Comparison of ENCODE assay signal across 23 mouse cellular contexts in the genomic region with DNA sequence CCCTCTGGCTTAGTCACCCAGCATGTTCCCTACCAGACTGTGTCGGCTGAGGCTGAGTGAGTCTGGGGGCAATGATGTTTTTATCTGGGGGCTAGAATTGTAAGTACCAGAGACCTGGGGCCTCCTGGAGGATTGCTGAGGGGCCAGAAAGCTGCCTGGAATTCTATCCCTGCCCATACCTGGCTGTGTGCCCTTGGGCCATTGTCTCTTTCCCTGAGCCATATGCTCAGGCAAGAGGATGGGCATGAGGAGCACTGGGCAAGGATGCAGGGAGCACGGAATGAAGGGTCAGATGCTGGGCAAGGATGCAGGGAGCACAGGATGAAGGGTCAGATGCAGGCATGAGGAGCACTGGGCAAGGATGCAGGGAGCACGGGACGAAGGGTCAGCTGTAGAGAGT. TPM values are rescaled to one million over a fixed set of nuclear protein-coding genes. Genes with fewer than 3 reads are reported as not detected.
DNase-seq lines count a peak whose midpoint lies in the region; ATAC-seq and TF ChIP-seq lines count a peak whose summit lies in the region.
"Had no signal": no experiment of that assay in that cellular context is flagged by ENCODE, and none has a peak within 500 bp of the region (broad histone marks: within the 10 kb centered on the region; RNA-seq: fewer than 3 reads in every experiment).

No protein-coding gene starts in this region.

- TF ChIP-seq CTCF in cerebellum, adult 2 months (IDR thresholded peaks at IDR 0.05; ENCODE audit: borderline replicate concordance, insufficient read depth, low read depth, low read length) = no peak
- no peak for TF ChIP-seq CTCF in forebrain, postnatal 0 days (IDR thresholded peaks at IDR 0.05; ENCODE audit: low read depth)

- no peak for TF ChIP-seq POLR2A in cerebellum, adult 2 months (IDR thresholded peaks at IDR 0.05; ENCODE audit: borderline replicate concordance, insufficient read depth, low read length)

- H3K9me3 ChIP-seq in forebrain, embryonic 15.5 days = no peaks in the 10 kb centered on the region
- H3K9me3 ChIP-seq in forebrain, postnatal 0 days (ENCODE audit: low read length) = no peaks in the 10 kb centered on the region
- no peaks in the 10 kb centered on the region for H3K9me3 ChIP-seq in megakaryocyte, embryonic 14.5 days
- no peaks in the 10 kb centered on the region for H3K9me3 ChIP-seq in embryonic facial prominence, embryonic 13.5 days
- H3K9me3 ChIP-seq in hindbrain, embryonic 10.5 days = no peaks in the 10 kb centered on the region
- H3K9me3 ChIP-seq: hindbrain, embryonic 12.5 days; limb, embryonic 15.5 days; liver, embryonic 15.5 days; lung, embryonic 15.5 days had no signal

- no peaks in the 10 kb centered on the region for H3K27me3 ChIP-seq in cerebellum, adult 2 months (ENCODE audit: control insufficient read depth, insufficient read depth, low read length)
- no peaks in the 10 kb centered on the region for H3K27me3 ChIP-seq in forebrain, embryonic 15.5 days
- H3K27me3 ChIP-seq in forebrain, postnatal 0 days (ENCODE audit: insufficient read depth, low read length) = no peaks in the 10 kb centered on the region; the same call in 1 of the 2 replicates
- peaks cover 34% of the 10 kb centered on the region for H3K27me3 ChIP-seq in megakaryocyte, embryonic 14.5 days (replicated peaks)
- H3K27me3 ChIP-seq in embryonic facial prominence, embryonic 13.5 days = no peaks in the 10 kb centered on the region
- H3K27me3 ChIP-seq in hindbrain, embryonic 10.5 days (ENCODE audit: insufficient read depth, poor library complexity, severe bottlenecking) = no peaks in the 10 kb centered on the region
- H3K27me3 ChIP-seq: hindbrain, embryonic 12.5 days; limb, embryonic 15.5 days; liver, embryonic 15.5 days; lung, embryonic 15.5 days had no signal

- peak; percentile 56 to 74 for DNase-seq in cerebellum, adult 2 months
- no peak for DNase-seq in forebrain, postnatal 0 days
- DNase-seq in hindbrain, embryonic 10.5 days (ENCODE audit: low spot score) = no peak
- DNase-seq: adrenal gland, postnatal 14 days; gastrocnemius, postnatal 36 days; kidney, adult 18-20 months; kidney, postnatal 4 days; lung, postnatal 36 days; right cerebral cortex, adult 18-20 months; right cerebral cortex, postnatal 4 days; thymus, postnatal 25 days had no signal

- peaks cover 5% of the 10 kb centered on the region; the same call in 1 of the 2 replicates for H3K36me3 ChIP-seq in forebrain, embryonic 15.5 days
- peaks cover 7% of the 10 kb centered on the region; the same call in 1 of the 2 replicates for H3K36me3 ChIP-seq in forebrain, postnatal 0 days (ENCODE audit: insufficient read depth)
- H3K36me3 ChIP-seq in megakaryocyte, embryonic 14.5 days (replicated peaks; ENCODE audit: low read length) = peaks cover under 1% of the 10 kb centered on the region
- 0 out of 2 replicates have a peak, but pooled peaks cover 2% of the 10 kb centered on the region for H3K36me3 ChIP-seq in embryonic facial prominence, embryonic 13.5 days
- H3K36me3 ChIP-seq in hindbrain, embryonic 10.5 days = no peaks in the 10 kb centered on the region
- H3K36me3 ChIP-seq: limb, embryonic 15.5 days; liver, embryonic 15.5 days; lung, embryonic 15.5 days had no signal

- no peak for ATAC-seq in cerebellum, adult (ENCODE audit: insufficient number of reproducible peaks, low FRiP score, low TSS enrichment)
- no peak for ATAC-seq in forebrain, embryonic 15.5 days (replicated peaks)
- no peak for ATAC-seq in forebrain, postnatal 0 days
- ATAC-seq in megakaryocyte, adult 5-6 weeks (ENCODE audit: poor library complexity, severe bottlenecking) = no peak
- no peak for ATAC-seq in embryonic facial prominence, embryonic 13.5 days (ENCODE audit: insufficient number of reproducible peaks, insufficient read depth, low FRiP score, low TSS enrichment, low read depth)
- ATAC-seq: midbrain, embryonic 16.5 days had no signal

- 0 out of 2 replicates have a peak overlapping the region, but pooled peaks have one; percentile 7 for H3K9ac ChIP-seq in forebrain, embryonic 15.5 days (replicated peaks)
- H3K9ac ChIP-seq in forebrain, postnatal 0 days = no peak overlapping the region
- H3K9ac ChIP-seq in embryonic facial prominence, embryonic 13.5 days = peak overlapping the region; percentile 36; the same call in 1 of the 2 replicates
- H3K9ac ChIP-seq: hindbrain, embryonic 12.5 days; limb, embryonic 15.5 days; liver, embryonic 15.5 days; lung, embryonic 15.5 days had no signal

- peak overlapping the region; percentile 21; the same call in 1 of the 2 replicates for H3K27ac ChIP-seq in cerebellum, adult 2 months (ENCODE audit: insufficient read depth, low read length)
- no peak overlapping the region for H3K27ac ChIP-seq in forebrain, embryonic 15.5 days (replicated peaks)
- H3K27ac ChIP-seq in forebrain, postnatal 0 days (ENCODE audit: low read depth, low read length) = no peak overlapping the region
- H3K27ac ChIP-seq in embryonic facial prominence, embryonic 13.5 days = no peak overlapping the region
- no peak overlapping the region for H3K27ac ChIP-seq in hindbrain, embryonic 10.5 days
- H3K27ac ChIP-seq: hindbrain, embryonic 12.5 days; liver, embryonic 15.5 days had no signal

- 29% methylated on average over 4 of the region's 4 CpGs for WGBS in cerebellum, adult 2 months
- 80% methylated on average over 4 of the region's 4 CpGs for WGBS in forebrain, embryonic 15.5 days
- WGBS in forebrain, postnatal 0 days = 76% methylated on average over 4 of the region's 4 CpGs
- 82% methylated on average over 4 of the region's 4 CpGs for WGBS in embryonic facial prominence, embryonic 13.5 days
- 90% methylated on average over 4 of the region's 4 CpGs for WGBS in hindbrain, embryonic 10.5 days

- H3K4me1 ChIP-seq in cerebellum, adult 2 months (ENCODE audit: control insufficient read depth, insufficient read depth, low read length) = peaks cover 27% of the 10 kb centered on the region
- H3K4me1 ChIP-seq in forebrain, embryonic 15.5 days = peaks cover 22% of the 10 kb centered on the region
- peaks cover 4% of the 10 kb centered on the region; the same call in 1 of the 2 replicates for H3K4me1 ChIP-seq in forebrain, postnatal 0 days (ENCODE audit: insufficient read depth)
- H3K4me1 ChIP-seq in megakaryocyte, embryonic 14.5 days = peaks cover 70% of the 10 kb centered on the region
- H3K4me1 ChIP-seq in embryonic facial prominence, embryonic 13.5 days = peaks cover 46% of the 10 kb centered on the region
- peaks cover 51% of the 10 kb centered on the region for H3K4me1 ChIP-seq in hindbrain, embryonic 10.5 days (replicated peaks)

- no peak overlapping the region for H3K4me2 ChIP-seq in forebrain, embryonic 15.5 days (replicated peaks)
- no peak overlapping the region for H3K4me2 ChIP-seq in forebrain, postnatal 0 days (ENCODE audit: low read depth)
- no peak overlapping the region for H3K4me2 ChIP-seq in embryonic facial prominence, embryonic 13.5 days
- H3K4me2 ChIP-seq: hindbrain, embryonic 12.5 days; limb, embryonic 15.5 days; liver, embryonic 15.5 days; lung, embryonic 15.5 days had no signal

- no peak overlapping the region for H3K4me3 ChIP-seq in cerebellum, adult 2 months (replicated peaks; ENCODE audit: insufficient read depth, low read depth, low read length)
- no peak overlapping the region for H3K4me3 ChIP-seq in forebrain, embryonic 15.5 days
- no peak overlapping the region for H3K4me3 ChIP-seq in forebrain, postnatal 0 days (ENCODE audit: low read depth, low read length)
- peak overlapping the region; percentile 64 for H3K4me3 ChIP-seq in megakaryocyte, embryonic 14.5 days (replicated peaks)
- no peak overlapping the region for H3K4me3 ChIP-seq in embryonic facial prominence, embryonic 13.5 days
- H3K4me3 ChIP-seq in hindbrain, embryonic 10.5 days = no peak overlapping the region
- H3K4me3 ChIP-seq: erythroblast, embryonic 14.5 days; hindbrain, embryonic 12.5 days; limb, embryonic 15.5 days; liver, embryonic 15.5 days; lung, embryonic 15.5 days; myocyte had no signal

RNA-seq across cellular contexts. Expression of gene Triobp, which starts 32.6 kb away (rescaled TPM):
- polyA plus RNA-seq in cerebellum, adult 2 months (2012; rRNA removed) = 35.3 and 39.4 TPM in 2 replicates
- 43.3 and 49.9 TPM in 2 replicates for polyA plus RNA-seq in forebrain, embryonic 15.5 days (2015; fragmentation: Nextera tagmentation; extraction: Ambion mirVana)
- total RNA-seq in forebrain, postnatal 0 days (2014; rRNA removed) = 36.7 and 40.5 TPM in 2 replicates
- polyA plus RNA-seq in forebrain, postnatal 0 days (2015; fragmentation: Nextera tagmentation; extraction: Ambion mirVana) = 25.1 and 30.5 TPM in 2 replicates
- 97.8 and 237 TPM in 2 replicates for polyA plus RNA-seq in megakaryocyte, embryonic 14.5 days (2012; ENCODE audit: insufficient read depth, low replicate concordance)
- total RNA-seq in megakaryocyte, adult 5-6 weeks (2015) = 99.4 and 106 TPM in 2 replicates
- 36.6 and 41.5 TPM in 2 replicates for total RNA-seq in megakaryocyte, adult 5-6 weeks (2017)
- 37.8 and 38.7 TPM in 2 replicates for polyA plus RNA-seq in embryonic facial prominence, embryonic 13.5 days (2015; fragmentation: Nextera tagmentation; extraction: Ambion mirVana)
- 45.8 and 48.0 TPM in 2 replicates for polyA plus RNA-seq in hindbrain, embryonic 10.5 days (2016; fragmentation: Nextera tagmentation; extraction: Ambion mirVana)

RNA-seq across cellular contexts. Expression of gene Nol12, which starts 45.4 kb away (rescaled TPM):
- 30.7 and 34.4 TPM in 2 replicates for polyA plus RNA-seq in cerebellum, adult 2 months (2012; rRNA removed)
- polyA plus RNA-seq in forebrain, embryonic 15.5 days (2015; fragmentation: Nextera tagmentation; extraction: Ambion mirVana) = 57.4 and 59.3 TPM in 2 replicates
- 11.2 and 17.6 TPM in 2 replicates for total RNA-seq in forebrain, postnatal 0 days (2014; rRNA removed)
- 60.3 and 64.2 TPM in 2 replicates for polyA plus RNA-seq in forebrain, postnatal 0 days (2015; fragmentation: Nextera tagmentation; extraction: Ambion mirVana)
- polyA plus RNA-seq in megakaryocyte, embryonic 14.5 days (2012; ENCODE audit: insufficient read depth, low replicate concordance) = 16.3 and 19.1 TPM in 2 replicates
- 28.2 and 32.4 TPM in 2 replicates for total RNA-seq in megakaryocyte, adult 5-6 weeks (2015)
- 12.6 and 16.0 TPM in 2 replicates for total RNA-seq in megakaryocyte, adult 5-6 weeks (2017)
- polyA plus RNA-seq in embryonic facial prominence, embryonic 13.5 days (2015; fragmentation: Nextera tagmentation; extraction: Ambion mirVana) = 54.1 and 57.4 TPM in 2 replicates
- polyA plus RNA-seq in hindbrain, embryonic 10.5 days (2016; fragmentation: Nextera tagmentation; extraction: Ambion mirVana) = 64.1 and 68.0 TPM in 2 replicates

RNA-seq across cellular contexts. Expression of gene H1f0, which starts 48.2 kb away (rescaled TPM):
- 197 and 242 TPM in 2 replicates for polyA plus RNA-seq in cerebellum, adult 2 months (2012; rRNA removed)
- 470 and 489 TPM in 2 replicates for polyA plus RNA-seq in forebrain, embryonic 15.5 days (2015; fragmentation: Nextera tagmentation; extraction: Ambion mirVana)
- total RNA-seq in forebrain, postnatal 0 days (2014; rRNA removed) = 198 and 209 TPM in 2 replicates
- polyA plus RNA-seq in forebrain, postnatal 0 days (2015; fragmentation: Nextera tagmentation; extraction: Ambion mirVana) = 224 and 248 TPM in 2 replicates
- 211 and 406 TPM in 2 replicates for polyA plus RNA-seq in megakaryocyte, embryonic 14.5 days (2012; ENCODE audit: insufficient read depth, low replicate concordance)
- total RNA-seq in megakaryocyte, adult 5-6 weeks (2015) = 47.9 and 51.3 TPM in 2 replicates
- 87.2 and 90.0 TPM in 2 replicates for total RNA-seq in megakaryocyte, adult 5-6 weeks (2017)
- polyA plus RNA-seq in embryonic facial prominence, embryonic 13.5 days (2015; fragmentation: Nextera tagmentation; extraction: Ambion mirVana) = 533 and 546 TPM in 2 replicates
- 447 and 561 TPM in 2 replicates for polyA plus RNA-seq in hindbrain, embryonic 10.5 days (2016; fragmentation: Nextera tagmentation; extraction: Ambion mirVana)

RNA-seq across cellular contexts. Expression of gene Lgals1, which starts 53.6 kb away (rescaled TPM):
- polyA plus RNA-seq in cerebellum, adult 2 months (2012; rRNA removed) = 64.7 and 71.7 TPM in 2 replicates
- polyA plus RNA-seq in forebrain, embryonic 15.5 days (2015; fragmentation: Nextera tagmentation; extraction: Ambion mirVana) = 61.7 and 66.5 TPM in 2 replicates
- 31.8 and 43.6 TPM in 2 replicates for total RNA-seq in forebrain, postnatal 0 days (2014; rRNA removed)
- polyA plus RNA-seq in forebrain, postnatal 0 days (2015; fragmentation: Nextera tagmentation; extraction: Ambion mirVana) = 63.2 and 99.4 TPM in 2 replicates
- 75.3 and 689 TPM in 2 replicates for polyA plus RNA-seq in megakaryocyte, embryonic 14.5 days (2012; ENCODE audit: insufficient read depth, low replicate concordance)
- 851 and 870 TPM in 2 replicates for total RNA-seq in megakaryocyte, adult 5-6 weeks (2015)
- 1,185 and 1,205 TPM in 2 replicates for total RNA-seq in megakaryocyte, adult 5-6 weeks (2017)
- 2,193 and 2,304 TPM in 2 replicates for polyA plus RNA-seq in embryonic facial prominence, embryonic 13.5 days (2015; fragmentation: Nextera tagmentation; extraction: Ambion mirVana)
- 305 and 403 TPM in 2 replicates for polyA plus RNA-seq in hindbrain, embryonic 10.5 days (2016; fragmentation: Nextera tagmentation; extraction: Ambion mirVana)

Comparison
In these comparisons a context has a peak if more than half of its experiments do, and no peak if none do; other contexts are left out.
1. DNase-seq: peak in cerebellum, adult 2 months (2 of 2); none in forebrain, postnatal 0 days (single experiment) and hindbrain, embryonic 10.5 days (single experiment).